Mouse (Mus musculus) splenic B cell, adult 2 months (primary cell): ENCODE measurements around the gene Cttnbp2nl.

Experiments used
- DNase-seq: peaks from one replicate; pipeline ENCODE4 v3.0.0-alpha.2; 2011; ENCODE audit warnings: low read depth, low spot score
- H3K27me3 ChIP-seq: 2 replicates; pipeline ENCODE4 v1.6.1; 2012; ENCODE audit warnings: mild to moderate bottlenecking, low read length, moderate library complexity, mixed read lengths; ENCODE audit not compliant: control insufficient read depth, poor library complexity, insufficient read depth, severe bottlenecking
- H3K36me3 ChIP-seq: 2 replicates; pipeline ENCODE4 v1.6.1; 2012; ENCODE audit warnings: mild to moderate bottlenecking, low read length, moderate library complexity, mixed read lengths; ENCODE audit not compliant: control insufficient read depth, poor library complexity, insufficient read depth, severe bottlenecking

The Cttnbp2nl gene

GRCm38 (mm10) chr3:104954551-104954950 is 98.4 kb downstream of the Cttnbp2nl start:
- DNase-seq, result no peak
- no peaks in the 10 kb centered on the region for H3K36me3 ChIP-seq
- H3K27me3 ChIP-seq, result no peaks in the 10 kb centered on the region

- Histone ChIP-seq H3K27me3 (no peaks in the 10 kb centered on the region), H3K36me3 (no peaks in the 10 kb centered on the region)
- DNase-seq, result no peak
These were observed 98.8 kb downstream of the Cttnbp2nl start for GRCm38 (mm10) chr3:104954137-104954536.

- H3K36me3 ChIP-seq, result no peaks in the 10 kb centered on the region; the same call in 1 of the 2 replicates
- DNase-seq, result no peak
- H3K27me3 ChIP-seq, result no peaks in the 10 kb centered on the region
These were observed 99.9 kb downstream of the Cttnbp2nl start for GRCm38 (mm10) chr3:104952891-104953670.
